Mouse (Mus musculus): ENCODE data around the gene Gramd1b. TPM values are rescaled to one million over a fixed set of nuclear protein-coding genes. Genes with fewer than 3 reads are reported as not detected.

Gene Gramd1b
- total and polyA plus RNA-seq, 2 experiments from 2014 or later, result 3.2 to 17.4 TPM

GRCm38 (mm10) chr9:40472961-40473510, 58.1 kb downstream of the Gramd1b start:
- Histone ChIP-seq H3K9ac (replicated peaks; ENCODE audit: low read depth, low read length) (no peak overlapping the region), H3K4me1 (ENCODE audit: control insufficient read depth, insufficient read depth) (peaks cover 16% of the 10 kb centered on the region), H3K4me2 (ENCODE audit: low read depth, low read length) (no peak overlapping the region), H3K4me3 (ENCODE audit: low read depth, low read length) (no peak overlapping the region), H3K27me3 (ENCODE audit: control insufficient read depth, insufficient read depth, low read length) (no peaks in the 10 kb centered on the region), H3K9me3 (replicated peaks; ENCODE audit: control insufficient read depth, low read length) (no peaks in the 10 kb centered on the region), H3K36me3 (replicated peaks; ENCODE audit: control insufficient read depth, insufficient read depth, low read length) (no peaks in the 10 kb centered on the region), H3K27ac (ENCODE audit: low read depth) (no peak overlapping the region)
- WGBS, result 77% methylated on average over 9 of the region's 9 CpGs
- DNase-seq (ENCODE audit: low spot score) (no peak), ATAC-seq (ENCODE audit: insufficient read depth, low read depth) (no peak)
- TF ChIP-seq CTCF (IDR thresholded peaks at IDR 0.05; ENCODE audit: low read depth) (no peak), EP300 (IDR thresholded peaks at IDR 0.05; ENCODE audit: low read depth) (no peak)

- Histone ChIP-seq H3K9me3 (replicated peaks; ENCODE audit: control insufficient read depth, low read length) (no peaks in the 10 kb centered on the region), H3K27me3 (ENCODE audit: control insufficient read depth, insufficient read depth, low read length) (no peaks in the 10 kb centered on the region), H3K9ac (replicated peaks; ENCODE audit: low read depth, low read length) (no peak overlapping the region), H3K27ac (ENCODE audit: low read depth) (no peak overlapping the region), H3K4me3 (ENCODE audit: low read depth, low read length) (no peak overlapping the region; the same call in 1 of the 2 replicates), H3K4me1 (ENCODE audit: control insufficient read depth, insufficient read depth) (peaks cover 8% of the 10 kb centered on the region), H3K4me2 (ENCODE audit: low read depth, low read length) (peak overlapping the region; percentile 36; the same call in 1 of the 2 replicates), H3K36me3 (replicated peaks; ENCODE audit: control insufficient read depth, insufficient read depth, low read length) (no peaks in the 10 kb centered on the region)
- ATAC-seq (ENCODE audit: insufficient read depth, low read depth) (peak; percentile 41; the same call in 1 of the 2 replicates), DNase-seq (ENCODE audit: low spot score) (no peak)
- no peak for TF ChIP-seq CTCF (IDR thresholded peaks at IDR 0.05; ENCODE audit: low read depth)
- TF ChIP-seq EP300 (IDR thresholded peaks at IDR 0.05; ENCODE audit: low read depth), result no peak
- WGBS, result 24% methylated on average over 15 of the region's 15 CpGs
Observed at GRCm38 (mm10) chr9:40469403-40470137, 61.6 kb downstream of the Gramd1b start.

- no peak overlapping the region for H3K9ac ChIP-seq (replicated peaks; ENCODE audit: low read depth, low read length)
- no peak overlapping the region for H3K4me2 ChIP-seq (ENCODE audit: low read depth, low read length)
- WGBS, result 57% methylated on average over 7 of the region's 7 CpGs
- peaks cover 8% of the 10 kb centered on the region for H3K4me1 ChIP-seq (ENCODE audit: control insufficient read depth, insufficient read depth)
- TF ChIP-seq EP300 (IDR thresholded peaks at IDR 0.05; ENCODE audit: low read depth) (no peak), CTCF (IDR thresholded peaks at IDR 0.05; ENCODE audit: low read depth) (no peak)
- ATAC-seq (ENCODE audit: insufficient read depth, low read depth) (no peak), DNase-seq (ENCODE audit: low spot score) (no peak)
- H3K27me3 ChIP-seq (ENCODE audit: control insufficient read depth, insufficient read depth, low read length), result no peaks in the 10 kb centered on the region
- H3K4me3 ChIP-seq (ENCODE audit: low read depth, low read length), result no peak overlapping the region
- no peaks in the 10 kb centered on the region for H3K9me3 ChIP-seq (replicated peaks; ENCODE audit: control insufficient read depth, low read length)
- no peak overlapping the region for H3K27ac ChIP-seq (ENCODE audit: low read depth)
- H3K36me3 ChIP-seq (replicated peaks; ENCODE audit: control insufficient read depth, insufficient read depth, low read length), result no peaks in the 10 kb centered on the region
Observed at GRCm38 (mm10) chr9:40466782-40467181, 64.4 kb downstream of the Gramd1b start.

- WGBS, result 84% methylated on average over 5 of the region's 5 CpGs
- no peaks in the 10 kb centered on the region for H3K36me3 ChIP-seq (replicated peaks; ENCODE audit: control insufficient read depth, insufficient read depth, low read length)
- no peak overlapping the region for H3K4me3 ChIP-seq (ENCODE audit: low read depth, low read length)
- TF ChIP-seq EP300 (IDR thresholded peaks at IDR 0.05; ENCODE audit: low read depth) (no peak), CTCF (IDR thresholded peaks at IDR 0.05; ENCODE audit: low read depth) (no peak)
- no peak overlapping the region for H3K9ac ChIP-seq (replicated peaks; ENCODE audit: low read depth, low read length)
- DNase-seq (ENCODE audit: low spot score), result no peak
- H3K9me3 ChIP-seq (replicated peaks; ENCODE audit: control insufficient read depth, low read length), result no peaks in the 10 kb centered on the region
- H3K4me2 ChIP-seq (ENCODE audit: low read depth, low read length), result no peak overlapping the region
- no peak for ATAC-seq (ENCODE audit: insufficient read depth, low read depth)
- no peaks in the 10 kb centered on the region for H3K27me3 ChIP-seq (ENCODE audit: control insufficient read depth, insufficient read depth, low read length)
- no peak overlapping the region for H3K27ac ChIP-seq (ENCODE audit: low read depth)
- peaks cover 18% of the 10 kb centered on the region for H3K4me1 ChIP-seq (ENCODE audit: control insufficient read depth, insufficient read depth)
Observed at GRCm38 (mm10) chr9:40465596-40465995, 65.6 kb downstream of the Gramd1b start.

- WGBS, result 86% methylated on average over 6 of the region's 6 CpGs
- no peak for TF ChIP-seq CTCF (IDR thresholded peaks at IDR 0.05; ENCODE audit: low read depth)
- TF ChIP-seq EP300 (IDR thresholded peaks at IDR 0.05; ENCODE audit: low read depth), result no peak
- Histone ChIP-seq H3K4me2 (ENCODE audit: low read depth, low read length) (no peak overlapping the region), H3K4me1 (ENCODE audit: control insufficient read depth, insufficient read depth) (peaks cover 10% of the 10 kb centered on the region), H3K9ac (replicated peaks; ENCODE audit: low read depth, low read length) (no peak overlapping the region), H3K27me3 (ENCODE audit: control insufficient read depth, insufficient read depth, low read length) (no peaks in the 10 kb centered on the region), H3K9me3 (replicated peaks; ENCODE audit: control insufficient read depth, low read length) (no peaks in the 10 kb centered on the region), H3K27ac (ENCODE audit: low read depth) (no peak overlapping the region), H3K4me3 (ENCODE audit: low read depth, low read length) (no peak overlapping the region), H3K36me3 (replicated peaks; ENCODE audit: control insufficient read depth, insufficient read depth, low read length) (no peaks in the 10 kb centered on the region)
- DNase-seq (ENCODE audit: low spot score), result no peak
- no peak for ATAC-seq (ENCODE audit: insufficient read depth, low read depth)
Observed at GRCm38 (mm10) chr9:40462401-40462800, 68.8 kb downstream of the Gramd1b start.

All from heart, postnatal 0 days (tissue).